Mouse (Mus musculus) stomach, postnatal 0 days (tissue): ENCODE results near the gene Gm13030.

Source experiments
- CTCF ChIP-seq: IDR thresholded peaks from 2 replicates; pipeline ENCODE4 v1.5.1; 2016; ENCODE audit warnings: antibody characterized with exemption, low read depth, mild to moderate bottlenecking, moderate library complexity
- EP300 ChIP-seq: optimal IDR thresholded peaks from 2 replicates; pipeline ENCODE3; 2016; ENCODE audit warnings: antibody characterized with exemption

GRCm38 (mm10) chr4:138866413-138866812, 7.4 kb downstream of the Gm13030 start:
- TF ChIP-seq CTCF (peak; percentile 95), EP300 (no peak)
